Mouse (Mus musculus) c-Kit-negative CD71-positive TER-119-positive erythroid progenitor cells, embryonic 14.5 days (primary cell): ENCODE results near the gene Rtkn.

ENCODE experiments used
- DNase-seq: peaks from one replicate; pipeline ENCODE4 v3.0.0-alpha.2; 2013; ENCODE audit warnings: low read depth, low spot score

The Rtkn gene

GRCm38 (mm10) chr6:83137576-83137950 lies 2.3 kb downstream of the Rtkn start:
- DNase-seq = no peak

GRCm38 (mm10) chr6:83138056-83138455 lies 2.8 kb downstream of the Rtkn start:
- DNase-seq = no peak

- DNase-seq = no peak
Observed at GRCm38 (mm10) chr6:83140044-83140443, 4.8 kb downstream of the Rtkn start.

- no peak for DNase-seq
Observed at GRCm38 (mm10) chr6:83141636-83142035, 6.4 kb downstream of the Rtkn start.

- no peak for DNase-seq
Observed at GRCm38 (mm10) chr6:83142211-83142731, 7.0 kb downstream of the Rtkn start.

GRCm38 (mm10) chr6:83142886-83143285 lies 7.6 kb downstream of the Rtkn start:
- no peak for DNase-seq

- no peak for DNase-seq
Observed at GRCm38 (mm10) chr6:83145209-83145608, 9.9 kb downstream of the Rtkn start.

- no peak for DNase-seq
Observed at GRCm38 (mm10) chr6:83145805-83146204, 10.5 kb downstream of the Rtkn start.

- DNase-seq = no peak
Observed at GRCm38 (mm10) chr6:83147280-83147679, 12.0 kb downstream of the Rtkn start.

GRCm38 (mm10) chr6:83151721-83152120 lies 16.5 kb downstream of the Rtkn start:
- DNase-seq = no peak

GRCm38 (mm10) chr6:83153038-83153437 lies 17.8 kb downstream of the Rtkn start:
- DNase-seq = no peak

GRCm38 (mm10) chr6:83153485-83153884 lies 18.2 kb downstream of the Rtkn start:
- DNase-seq = no peak

GRCm38 (mm10) chr6:83155552-83156238 lies 20.4 kb downstream of the Rtkn start:
- DNase-seq = no peak

GRCm38 (mm10) chr6:83156259-83156684 lies 21.0 kb downstream of the Rtkn start, which contains the start of the genes Wdr54 and 1700003E16Rik:
Gene Wdr54, minus strand, starts transcription at chr6:83156397.
Gene 1700003E16Rik, plus strand, starts transcription at chr6:83156404.
- DNase-seq = no peak

- DNase-seq = peak; percentile 31
Observed at GRCm38 (mm10) chr6:83159456-83159855, 24.2 kb downstream of the Rtkn start.

- no peak for DNase-seq
Observed at GRCm38 (mm10) chr6:83161442-83161841, 26.2 kb downstream of the Rtkn start.

GRCm38 (mm10) chr6:83161921-83162641 lies 26.8 kb downstream of the Rtkn start:
- no peak for DNase-seq

- peak; percentile 55 for DNase-seq
Observed at GRCm38 (mm10) chr6:83162701-83163100, 27.4 kb downstream of the Rtkn start.

GRCm38 (mm10) chr6:83165026-83165606 lies 29.9 kb downstream of the Rtkn start:
- no peak for DNase-seq

- DNase-seq = peak; percentile 92
Observed at GRCm38 (mm10) chr6:83165607-83166242, 30.5 kb downstream of the Rtkn start, which contains the start of gene Dctn1. Gene Dctn1, plus strand, starts transcription at chr6:83165920.

GRCm38 (mm10) chr6:83166243-83166630 lies 31.0 kb downstream of the Rtkn start:
- peak; percentile 25 for DNase-seq

GRCm38 (mm10) chr6:83169872-83170271 lies 34.6 kb downstream of the Rtkn start:
- DNase-seq = no peak
